Mouse (Mus musculus) myocyte (in vitro differentiated cells): ENCODE data around the gene Plin1.

Source experiments
- POLR2A ChIP-seq: IDR thresholded peaks from one replicate; pipeline ENCODE4 v1.6.1; 2011; ENCODE audit warnings: low read depth, mild to moderate bottlenecking, control low read depth, moderate library complexity; ENCODE audit not compliant: insufficient read length
- POLR2AphosphoS2 ChIP-seq: IDR thresholded peaks from one replicate; pipeline ENCODE4 v1.6.1; 2011; ENCODE audit warnings: low read depth, control low read depth; ENCODE audit not compliant: insufficient read length

GRCm38 (mm10) chr7:79781826-79782515 is 49.3 kb upstream of the Plin1 start:
- TF ChIP-seq POLR2A (no peak), POLR2AphosphoS2 (no peak)
